Comparison of ENCODE assay signal across 8 mouse cellular contexts in the genomic region with DNA sequence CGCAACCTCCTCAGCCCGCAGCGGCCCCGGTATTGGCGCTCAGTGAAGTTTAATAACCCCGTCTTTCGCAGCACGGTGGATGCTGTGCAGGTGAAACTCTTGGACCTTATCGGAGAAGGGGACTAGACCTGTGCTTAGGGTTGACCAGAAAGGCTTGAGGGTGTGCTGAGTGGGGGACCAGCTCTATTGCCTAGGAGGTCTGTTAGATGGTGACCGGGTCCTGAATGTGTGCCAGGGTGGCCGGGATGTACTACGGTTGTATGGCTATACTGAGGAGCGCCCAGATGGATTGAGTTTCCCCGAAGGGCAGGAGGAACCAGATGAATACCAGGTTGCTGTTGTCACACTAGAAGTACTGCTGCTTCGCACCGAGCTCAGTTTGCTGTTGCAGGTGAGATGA. TPM values are rescaled to one million over a fixed set of nuclear protein-coding genes. Genes with fewer than 3 reads are reported as not detected.
DNase-seq lines count a peak whose midpoint lies in the region; ATAC-seq and TF ChIP-seq lines count a peak whose summit lies in the region.

No protein-coding gene starts in this region.

- peaks cover 42% of the 10 kb centered on the region for H3K4me1 ChIP-seq in hindbrain, embryonic 13.5 days (replicated peaks)

- WGBS in hindbrain, embryonic 13.5 days = 8% methylated on average over 16 of the region's 16 CpGs

- no peak for DNase-seq in layer of hippocampus, adult 2 months (ENCODE audit: low spot score in 2 of 2)
- no peak for DNase-seq in layer of hippocampus, adult 9-11 months
- peak; percentile 68 for DNase-seq in cerebellum, adult 9-11 months
- DNase-seq in lung, postnatal 10 days = peak; percentile 30
- DNase-seq in gastrocnemius, postnatal 14 days = no peak
- no peak for DNase-seq in adrenal gland, postnatal 14 days
- DNase-seq in natural killer cell, adult 2 months (ENCODE audit: low spot score in 2 of 2) = no peak

- no peaks in the 10 kb centered on the region for H3K27me3 ChIP-seq in hindbrain, embryonic 13.5 days

- H3K4me2 ChIP-seq in hindbrain, embryonic 13.5 days = peak overlapping the region; percentile 87

- intact Hi-C loops in gastrocnemius, postnatal 14 days (cut with DNase I; ENCODE audit: low total_unique reads) = no loop called here

- no peak for TF ChIP-seq CTCF in layer of hippocampus, adult 2 months (conservative IDR thresholded peaks at IDR 0.05)

- H3K4me3 ChIP-seq in layer of hippocampus, adult 2 months = peak overlapping the region; percentile 96
- H3K4me3 ChIP-seq in hindbrain, embryonic 13.5 days = peak overlapping the region; percentile 96

- H3K36me3 ChIP-seq in hindbrain, embryonic 13.5 days = peaks cover 45% of the 10 kb centered on the region

- no peaks in the 10 kb centered on the region for H3K9me3 ChIP-seq in hindbrain, embryonic 13.5 days

- peak overlapping the region; percentile 99 for H3K27ac ChIP-seq in layer of hippocampus, adult 2 months
- H3K27ac ChIP-seq in hindbrain, embryonic 13.5 days = peak overlapping the region; percentile 94

- ATAC-seq in hindbrain, embryonic 13.5 days (ENCODE audit: low FRiP score) = no peak

- peak overlapping the region; percentile 94 for H3K9ac ChIP-seq in hindbrain, embryonic 13.5 days

RNA-seq across cellular contexts. Expression of gene Rnf31, which starts 0.7 kb away (rescaled TPM):
- total RNA-seq in layer of hippocampus, adult 2 months (2021) = 10 to 100 TPM; 46.3 to 47.0 TPM
- polyA plus RNA-seq in hindbrain, embryonic 13.5 days (2015; fragmentation: Nextera tagmentation; extraction: Ambion mirVana) = 18.8 and 20.8 TPM in 2 replicates
- total RNA-seq in gastrocnemius, postnatal 14 days (2021) = 10 to 100 TPM in 1 of 2 experiments, 1 to 10 TPM in 1; 9.4 to 11.7 TPM
- 24.8 and 37.7 TPM in 2 replicates for total RNA-seq in adrenal gland, postnatal 14 days (2021)

RNA-seq across cellular contexts. Expression of gene Psme2, which starts 1.3 kb away (rescaled TPM):
- 10 to 100 TPM; 45.2 to 60.4 TPM for total RNA-seq in layer of hippocampus, adult 2 months (2021)
- polyA plus RNA-seq in hindbrain, embryonic 13.5 days (2015; fragmentation: Nextera tagmentation; extraction: Ambion mirVana) = 198 and 215 TPM in 2 replicates
- 10 to 100 TPM; 57.5 to 63.2 TPM for total RNA-seq in gastrocnemius, postnatal 14 days (2021)
- total RNA-seq in adrenal gland, postnatal 14 days (2021) = 349 and 376 TPM in 2 replicates

RNA-seq across cellular contexts. Expression of gene Emc9, which starts 7.1 kb away (rescaled TPM):
- 10 to 100 TPM; 43.5 to 49.7 TPM for total RNA-seq in layer of hippocampus, adult 2 months (2021)
- 15.7 and 20.4 TPM in 2 replicates for polyA plus RNA-seq in hindbrain, embryonic 13.5 days (2015; fragmentation: Nextera tagmentation; extraction: Ambion mirVana)
- total RNA-seq in gastrocnemius, postnatal 14 days (2021) = 10 to 100 TPM; 38.6 to 39.4 TPM
- total RNA-seq in adrenal gland, postnatal 14 days (2021) = 37.5 and 45.2 TPM in 2 replicates

RNA-seq across cellular contexts. Expression of gene Irf9, which starts 11.1 kb away (rescaled TPM):
- 10 to 100 TPM; 11.6 to 12.1 TPM for total RNA-seq in layer of hippocampus, adult 2 months (2021)
- polyA plus RNA-seq in hindbrain, embryonic 13.5 days (2015; fragmentation: Nextera tagmentation; extraction: Ambion mirVana) = 9.0 and 10.0 TPM in 2 replicates
- 1 to 10 TPM; 3.9 to 4.8 TPM for total RNA-seq in gastrocnemius, postnatal 14 days (2021)
- total RNA-seq in adrenal gland, postnatal 14 days (2021) = 12.9 and 16.7 TPM in 2 replicates

RNA-seq across cellular contexts. Expression of gene Psme1, which starts 14.3 kb away (rescaled TPM):
- total RNA-seq in layer of hippocampus, adult 2 months (2021) = 10 to 100 TPM; 55.5 to 61.2 TPM
- 188 TPM in 2 replicates for polyA plus RNA-seq in hindbrain, embryonic 13.5 days (2015; fragmentation: Nextera tagmentation; extraction: Ambion mirVana)
- total RNA-seq in gastrocnemius, postnatal 14 days (2021) = 10 to 100 TPM; 48.3 to 49.7 TPM
- 316 and 330 TPM in 2 replicates for total RNA-seq in adrenal gland, postnatal 14 days (2021)

Comparison
In these comparisons a context has a peak if more than half of its experiments do, and no peak if none do; other contexts are left out.
1. DNase-seq: peak in cerebellum, adult 9-11 months (single experiment) and lung, postnatal 10 days (single experiment); none in layer of hippocampus, adult 2 months (0 of 2), layer of hippocampus, adult 9-11 months (single experiment), gastrocnemius, postnatal 14 days (single experiment), adrenal gland, postnatal 14 days (single experiment) and natural killer cell, adult 2 months (0 of 2).